Mouse (Mus musculus) telencephalon, adult 2 months (tissue): ENCODE measurements around the gene Tfap2a.

Experiments
- DNase-seq: peaks from one replicate; pipeline ENCODE4 v3.0.0-alpha.2; 2011; ENCODE audit warnings: low read depth, low spot score

Gene Tfap2a

GRCm38 (mm10) chr13:40711661-40712525, 26.3 kb downstream of the Tfap2a start:
- no peak for DNase-seq

- no peak for DNase-seq
Measured at GRCm38 (mm10) chr13:40710062-40710342, 28.2 kb downstream of the Tfap2a start.

- no peak for DNase-seq
Measured at GRCm38 (mm10) chr13:40709321-40710061, 28.7 kb downstream of the Tfap2a start.

GRCm38 (mm10) chr13:40708913-40709312, 29.3 kb downstream of the Tfap2a start:
- DNase-seq = no peak

GRCm38 (mm10) chr13:40708271-40708670, 29.9 kb downstream of the Tfap2a start:
- no peak for DNase-seq

- DNase-seq = no peak
Measured at GRCm38 (mm10) chr13:40707646-40708045, 30.5 kb downstream of the Tfap2a start.

- DNase-seq = no peak
Measured at GRCm38 (mm10) chr13:40706612-40707011, 31.6 kb downstream of the Tfap2a start.

GRCm38 (mm10) chr13:40705821-40706425, 32.3 kb downstream of the Tfap2a start:
- DNase-seq = no peak

- DNase-seq = no peak
Measured at GRCm38 (mm10) chr13:40704864-40705455, 33.2 kb downstream of the Tfap2a start.

- DNase-seq = no peak
Measured at GRCm38 (mm10) chr13:40703982-40704501, 34.1 kb downstream of the Tfap2a start.

GRCm38 (mm10) chr13:40703123-40703797, 34.9 kb downstream of the Tfap2a start:
- DNase-seq = no peak

- no peak for DNase-seq
Measured at GRCm38 (mm10) chr13:40702361-40703122, 35.6 kb downstream of the Tfap2a start.

- no peak for DNase-seq
Measured at GRCm38 (mm10) chr13:40701691-40702090, 36.5 kb downstream of the Tfap2a start.

GRCm38 (mm10) chr13:40685790-40686189, 52.4 kb downstream of the Tfap2a start:
- DNase-seq = no peak

GRCm38 (mm10) chr13:40676730-40677129, 61.4 kb downstream of the Tfap2a start:
- no peak for DNase-seq
